Comparison of ENCODE assay signal across 18 mouse cellular contexts in the genomic region with DNA sequence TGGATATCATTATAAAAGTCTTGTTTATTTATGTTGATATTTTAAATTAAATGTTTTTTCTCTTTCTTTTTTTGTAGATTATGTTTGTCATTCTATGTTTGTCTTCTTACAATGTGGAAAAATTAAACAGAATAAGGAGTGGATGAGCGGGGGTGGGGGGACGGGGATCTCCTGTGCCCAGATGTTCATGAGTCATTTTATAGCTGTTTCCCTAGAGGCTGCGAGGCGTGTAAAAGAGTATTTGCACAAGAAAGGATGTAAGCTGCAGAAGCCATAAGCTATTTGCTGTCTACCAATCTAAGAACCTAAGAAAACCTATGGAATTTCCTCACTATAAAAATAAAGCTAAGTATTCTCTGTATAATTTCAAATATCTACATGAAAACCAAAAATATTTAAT.
"Had no signal": no experiment of that assay in that cellular context is flagged by ENCODE, and none has a peak within 500 bp of the region (broad histone marks: within the 10 kb centered on the region; RNA-seq: fewer than 3 reads in every experiment).

No protein-coding gene starts in this region.

- DNase-seq: liver, postnatal 0 days; lung, adult 2 months; lung, postnatal 14 days; lung, postnatal 36 days; right cerebral cortex, postnatal 14 days; thymus, adult 2 months; thymus, postnatal 25 days; thymus, postnatal 4 days had no signal

- H3K4me2 ChIP-seq: liver, embryonic 15.5 days; lung, embryonic 15.5 days; midbrain, embryonic 12.5 days; neural tube, embryonic 12.5 days; stomach, embryonic 15.5 days had no signal

- H3K36me3 ChIP-seq: liver, embryonic 15.5 days; lung, embryonic 15.5 days; midbrain, embryonic 12.5 days; neural tube, embryonic 12.5 days; stomach, embryonic 15.5 days had no signal

- ATAC-seq: liver, postnatal 0 days; lung, postnatal 0 days; midbrain, embryonic 16.5 days had no signal

- H3K9me3 ChIP-seq: liver, embryonic 15.5 days; lung, embryonic 15.5 days; megakaryocyte, embryonic 14.5 days; midbrain, embryonic 12.5 days; neural tube, embryonic 12.5 days; stomach, embryonic 15.5 days had no signal

- H3K4me1 ChIP-seq: liver, embryonic 15.5 days; megakaryocyte, embryonic 14.5 days; midbrain, embryonic 12.5 days; neural tube, embryonic 12.5 days; stomach, embryonic 15.5 days had no signal

- H3K9ac ChIP-seq: liver, embryonic 15.5 days; liver, postnatal 0 days; lung, embryonic 15.5 days; midbrain, embryonic 12.5 days; neural tube, embryonic 12.5 days; stomach, embryonic 15.5 days had no signal

- H3K27ac ChIP-seq: liver, embryonic 15.5 days; lung, embryonic 15.5 days; macrophage; midbrain, embryonic 12.5 days; neural tube, embryonic 12.5 days; stomach, embryonic 15.5 days; stomach, postnatal 0 days had no signal

- H3K4me3 ChIP-seq: liver, embryonic 15.5 days; lung, embryonic 15.5 days; megakaryocyte, embryonic 14.5 days; midbrain, embryonic 12.5 days; neural tube, embryonic 12.5 days; stomach, embryonic 15.5 days had no signal

- H3K27me3 ChIP-seq: liver, embryonic 15.5 days; lung, embryonic 15.5 days; megakaryocyte, embryonic 14.5 days; midbrain, embryonic 12.5 days; neural tube, embryonic 12.5 days; stomach, embryonic 15.5 days had no signal
